Mouse (Mus musculus) midbrain, embryonic 14.5 days (tissue): ENCODE measurements around the gene Dnaja3. TPM values are rescaled to one million over a fixed set of nuclear protein-coding genes. Genes with fewer than 3 reads are reported as not detected.

Source experiments
- ATAC-seq: fragments of 200-750 bp; cut with Nextera tagmentation; 2 replicates; pipeline ENCODE4 v1.8.0; 2017; ENCODE audit warnings: moderate number of reproducible peaks, moderate library complexity; ENCODE audit not compliant: low FRiP score, low TSS enrichment
- DNase-seq: peaks from one replicate; pipeline ENCODE4 v3.0.0-alpha.2; 2015
- H3K27ac ChIP-seq: fragments of 300-500 bp; sonication (generic); replicated peaks from 2 replicates; pipeline ENCODE4 v1.5.1; 2014; ENCODE audit warnings: mild to moderate bottlenecking, low read depth, low read length, moderate library complexity
- H3K27me3 ChIP-seq: fragments of 300-500 bp; sonication (generic); 2 replicates; pipeline ENCODE4 v1.6.1; 2014; ENCODE audit warnings: low read length, control low read depth, mixed read lengths; ENCODE audit not compliant: control insufficient read depth, insufficient read depth
- H3K36me3 ChIP-seq: fragments of 300-500 bp; sonication (generic); 2 replicates; pipeline ENCODE4 v1.6.1; 2014; ENCODE audit warnings: low read length, control low read depth; ENCODE audit not compliant: control insufficient read depth, insufficient read depth
- H3K4me1 ChIP-seq: fragments of 300-500 bp; sonication (generic); 2 replicates; pipeline ENCODE4 v1.6.1; 2014; ENCODE audit warnings: mild to moderate bottlenecking, antibody characterized with exemption, low read length, control low read depth; ENCODE audit not compliant: control insufficient read depth, insufficient read depth
- H3K4me2 ChIP-seq: fragments of 300-500 bp; sonication (generic); 2 replicates; pipeline ENCODE4 v1.6.1; 2014; ENCODE audit warnings: mild to moderate bottlenecking, low read length, moderate library complexity
- H3K4me3 ChIP-seq: fragments of 300-500 bp; sonication (generic); replicated peaks from 2 replicates; pipeline ENCODE4 v1.5.1; 2014; ENCODE audit warnings: low read depth, low read length
- H3K9ac ChIP-seq: fragments of 300-500 bp; sonication (generic); replicated peaks from 2 replicates; pipeline ENCODE4 v1.6.1; 2014; ENCODE audit warnings: mild to moderate bottlenecking, low read length, moderate library complexity
- H3K9me3 ChIP-seq: fragments of 300-500 bp; sonication (generic); 2 replicates; pipeline ENCODE4 v1.6.1; 2016; ENCODE audit warnings: low read length, control low read depth, mixed read lengths; ENCODE audit not compliant: control insufficient read depth
- WGBS: fragments of 180-500 bp; shearing (Covaris S2); extraction: QIAGEN DNeasy Blood & Tissue Kit; methylation state at CpG from one replicate; pipeline ENCODE4 v1.1.7; 2014; 5-methylcytosine and 5-hydroxymethylcytosine counted together
- polyA plus RNA-seq: library from polyadenylated mRNA; unstranded; fragments of >200 nt; fragmentation: Nextera tagmentation; extraction: Ambion mirVana; gene quantifications from 2 replicates; pipeline ENCODE4 v1.2.1, GENCODE M21; 2014

Dnaja3 gene
- polyA plus RNA-seq, 1 experiment from 2014 or later = 55.0 TPM

- H3K27ac ChIP-seq = no peak overlapping the region
- peaks cover 54% of the 10 kb centered on the region for H3K4me1 ChIP-seq
- no peak for DNase-seq
- H3K9ac ChIP-seq = no peak overlapping the region; the same call in 1 of the 2 replicates
- H3K36me3 ChIP-seq = no peaks in the 10 kb centered on the region
- no peaks in the 10 kb centered on the region for H3K27me3 ChIP-seq
- WGBS = 62% methylated on average over 1 of the region's 1 CpGs
- no peaks in the 10 kb centered on the region for H3K9me3 ChIP-seq
- no peak overlapping the region for H3K4me2 ChIP-seq
- no peak for ATAC-seq
- no peak overlapping the region for H3K4me3 ChIP-seq
Measured at GRCm38 (mm10) chr16:4603453-4603837, 36.3 kb upstream of the Dnaja3 start.

GRCm38 (mm10) chr16:4604293-4604837 lies 35.4 kb upstream of the Dnaja3 start:
- peaks cover 8% of the 10 kb centered on the region; the same call in 1 of the 2 replicates for H3K36me3 ChIP-seq
- H3K9me3 ChIP-seq = no peaks in the 10 kb centered on the region
- no peak overlapping the region for H3K27ac ChIP-seq
- H3K27me3 ChIP-seq = no peaks in the 10 kb centered on the region
- H3K4me1 ChIP-seq = peaks cover 45% of the 10 kb centered on the region
- 75% methylated on average over 11 of the region's 11 CpGs for whole genome bisulfite sequencing
- ATAC-seq (no peak), DNase-seq (no peak)
- no peak overlapping the region for H3K4me3 ChIP-seq
- no peak overlapping the region for H3K4me2 ChIP-seq
- H3K9ac ChIP-seq = no peak overlapping the region

GRCm38 (mm10) chr16:4605514-4606131 lies 34.2 kb upstream of the Dnaja3 start:
- Histone ChIP-seq H3K27ac (no peak overlapping the region), H3K4me3 (no peak overlapping the region), H3K27me3 (no peaks in the 10 kb centered on the region), H3K9ac (no peak overlapping the region), H3K4me2 (no peak overlapping the region), H3K36me3 (peaks cover 18% of the 10 kb centered on the region; the same call in 1 of the 2 replicates), H3K9me3 (no peaks in the 10 kb centered on the region), H3K4me1 (peaks cover 45% of the 10 kb centered on the region)
- ATAC-seq (no peak), DNase-seq (no peak)
- WGBS = 43% methylated on average over 13 of the region's 13 CpGs

- peak; percentile 67 for DNase-seq
- 33% methylated on average over 5 of the region's 5 CpGs for WGBS
- no peak overlapping the region for H3K9ac ChIP-seq
- H3K4me2 ChIP-seq = no peak overlapping the region
- no peaks in the 10 kb centered on the region for H3K27me3 ChIP-seq
- H3K4me1 ChIP-seq = peaks cover 41% of the 10 kb centered on the region
- peaks cover 26% of the 10 kb centered on the region for H3K36me3 ChIP-seq
- H3K27ac ChIP-seq = no peak overlapping the region
- H3K9me3 ChIP-seq = no peaks in the 10 kb centered on the region
- no peak overlapping the region for H3K4me3 ChIP-seq
- ATAC-seq = peak; percentile 41; the same call in 1 of the 2 replicates
Measured at GRCm38 (mm10) chr16:4606431-4607084, 33.2 kb upstream of the Dnaja3 start.

- no peaks in the 10 kb centered on the region for H3K9me3 ChIP-seq
- H3K9ac ChIP-seq = no peak overlapping the region
- WGBS = 57% methylated on average over 9 of the region's 9 CpGs
Measured at GRCm38 (mm10) chr16:4607818-4608531, 31.8 kb upstream of the Dnaja3 start.

GRCm38 (mm10) chr16:4608532-4609059 lies 31.2 kb upstream of the Dnaja3 start:
- H3K27ac ChIP-seq = no peak overlapping the region
- H3K27me3 ChIP-seq = no peaks in the 10 kb centered on the region
- H3K4me1 ChIP-seq = peaks cover 31% of the 10 kb centered on the region
- no peak for ATAC-seq
- no peak for DNase-seq
- peaks cover 45% of the 10 kb centered on the region for H3K36me3 ChIP-seq
- H3K9me3 ChIP-seq = no peaks in the 10 kb centered on the region
- no peak overlapping the region for H3K4me2 ChIP-seq
- WGBS = 87% methylated on average over 19 of the region's 19 CpGs
- H3K4me3 ChIP-seq = no peak overlapping the region
- H3K9ac ChIP-seq = no peak overlapping the region

More at GRCm38 (mm10) chr16:4607818-4608531, 31.8 kb upstream of the Dnaja3 start:
- Histone ChIP-seq H3K4me3 (no peak overlapping the region), H3K4me2 (no peak overlapping the region), H3K27ac (no peak overlapping the region), H3K36me3 (peaks cover 39% of the 10 kb centered on the region), H3K4me1 (peaks cover 33% of the 10 kb centered on the region), H3K27me3 (no peaks in the 10 kb centered on the region)
- peak; percentile 53; the same call in 1 of the 2 replicates for ATAC-seq
- peak; percentile 93 for DNase-seq

- no peak for DNase-seq
- no peak overlapping the region for H3K4me3 ChIP-seq
- no peak overlapping the region for H3K27ac ChIP-seq
- peaks cover 71% of the 10 kb centered on the region for H3K36me3 ChIP-seq
- H3K9ac ChIP-seq = no peak overlapping the region
- no peaks in the 10 kb centered on the region for H3K9me3 ChIP-seq
- WGBS = 94% methylated on average over 5 of the region's 5 CpGs
- no peak overlapping the region for H3K4me2 ChIP-seq
- ATAC-seq = no peak
- no peaks in the 10 kb centered on the region for H3K27me3 ChIP-seq
- peaks cover 10% of the 10 kb centered on the region; the same call in 1 of the 2 replicates for H3K4me1 ChIP-seq
Measured at GRCm38 (mm10) chr16:4611193-4611592, 28.6 kb upstream of the Dnaja3 start.

GRCm38 (mm10) chr16:4611676-4612075 lies 28.1 kb upstream of the Dnaja3 start:
- Histone ChIP-seq H3K9ac (no peak overlapping the region), H3K4me2 (no peak overlapping the region), H3K4me3 (no peak overlapping the region)

More at GRCm38 (mm10) chr16:4611676-4612075, 28.1 kb upstream of the Dnaja3 start:
- H3K4me1 ChIP-seq = peaks cover 5% of the 10 kb centered on the region; the same call in 1 of the 2 replicates
- H3K36me3 ChIP-seq = peaks cover 75% of the 10 kb centered on the region
- H3K27me3 ChIP-seq = no peaks in the 10 kb centered on the region
- H3K9me3 ChIP-seq = no peaks in the 10 kb centered on the region
- H3K27ac ChIP-seq = no peak overlapping the region
- ATAC-seq (no peak), DNase-seq (no peak)
- 93% methylated on average over 7 of the region's 7 CpGs for WGBS
